Mouse (Mus musculus): Measurements from ENCODE around the gene 4933415A04Rik. TPM values are rescaled to one million over a fixed set of nuclear protein-coding genes. Genes with fewer than 3 reads are reported as not detected.

The 4933415A04Rik gene
- polyA plus RNA-seq, 1 experiment from 2014 or later, result 7.1 TPM

GRCm38 (mm10) chr11:43556538-43556937, 30.3 kb upstream of the 4933415A04Rik start:
- no peaks in the 10 kb centered on the region for H3K27me3 ChIP-seq (ENCODE audit: insufficient read depth, poor library complexity, severe bottlenecking)
- DNase-seq (ENCODE audit: low spot score), result no peak
- peaks cover 32% of the 10 kb centered on the region for H3K36me3 ChIP-seq
- 78% methylated on average over 11 of the region's 11 CpGs for WGBS
- peaks cover 55% of the 10 kb centered on the region for H3K4me1 ChIP-seq
- no peak overlapping the region for H3K4me3 ChIP-seq
- H3K9me3 ChIP-seq, result no peaks in the 10 kb centered on the region
- no peak overlapping the region for H3K27ac ChIP-seq

GRCm38 (mm10) chr11:43559515-43560292, 27.1 kb upstream of the 4933415A04Rik start:
- H3K9me3 ChIP-seq, result no peaks in the 10 kb centered on the region
- WGBS, result 9% methylated on average over 6 of the region's 6 CpGs
- H3K4me1 ChIP-seq, result peaks cover 58% of the 10 kb centered on the region
- H3K36me3 ChIP-seq, result peaks cover 50% of the 10 kb centered on the region
- H3K27ac ChIP-seq, result peak overlapping the region; percentile 66
- no peak for DNase-seq (ENCODE audit: low spot score)
- no peaks in the 10 kb centered on the region for H3K27me3 ChIP-seq (ENCODE audit: insufficient read depth, poor library complexity, severe bottlenecking)
- H3K4me3 ChIP-seq, result no peak overlapping the region

GRCm38 (mm10) chr11:43563654-43564244, 23.1 kb upstream of the 4933415A04Rik start:
- peaks cover 85% of the 10 kb centered on the region for H3K4me1 ChIP-seq

GRCm38 (mm10) chr11:43565414-43565813, 21.4 kb upstream of the 4933415A04Rik start:
- DNase-seq (ENCODE audit: low spot score), result no peak
- peaks cover 84% of the 10 kb centered on the region for H3K4me1 ChIP-seq
- WGBS, result 40% methylated on average over 2 of the region's 2 CpGs
- no peak overlapping the region for H3K4me3 ChIP-seq
- H3K9me3 ChIP-seq, result no peaks in the 10 kb centered on the region
- H3K27me3 ChIP-seq (ENCODE audit: insufficient read depth, poor library complexity, severe bottlenecking), result no peaks in the 10 kb centered on the region
- peak overlapping the region; percentile 83 for H3K27ac ChIP-seq
- peaks cover 22% of the 10 kb centered on the region; the same call in 1 of the 2 replicates for H3K36me3 ChIP-seq

More at GRCm38 (mm10) chr11:43563654-43564244, 23.1 kb upstream of the 4933415A04Rik start:
- H3K27me3 ChIP-seq (ENCODE audit: insufficient read depth, poor library complexity, severe bottlenecking), result no peaks in the 10 kb centered on the region
- H3K4me3 ChIP-seq, result no peak overlapping the region
- WGBS, result 67% methylated on average over 10 of the region's 10 CpGs
- H3K9me3 ChIP-seq, result no peaks in the 10 kb centered on the region
- DNase-seq (ENCODE audit: low spot score), result no peak
- no peak overlapping the region for H3K27ac ChIP-seq
- peaks cover 26% of the 10 kb centered on the region for H3K36me3 ChIP-seq

GRCm38 (mm10) chr11:43565852-43566251, 21.0 kb upstream of the 4933415A04Rik start:
- Histone ChIP-seq H3K4me3 (no peak overlapping the region), H3K4me1 (peaks cover 83% of the 10 kb centered on the region)

GRCm38 (mm10) chr11:43566696-43567095, 20.1 kb upstream of the 4933415A04Rik start:
- Histone ChIP-seq H3K27ac (peak overlapping the region; percentile 83), H3K36me3 (peaks cover 20% of the 10 kb centered on the region; the same call in 1 of the 2 replicates), H3K4me1 (peaks cover 87% of the 10 kb centered on the region), H3K4me3 (no peak overlapping the region), H3K9me3 (no peaks in the 10 kb centered on the region), H3K27me3 (ENCODE audit: insufficient read depth, poor library complexity, severe bottlenecking) (no peaks in the 10 kb centered on the region)
- DNase-seq (ENCODE audit: low spot score), result no peak
- WGBS, result 37% methylated on average over 5 of the region's 5 CpGs

More at GRCm38 (mm10) chr11:43565852-43566251, 21.0 kb upstream of the 4933415A04Rik start:
- H3K9me3 ChIP-seq, result no peaks in the 10 kb centered on the region
- 10% methylated on average over 8 of the region's 8 CpGs for WGBS
- H3K36me3 ChIP-seq, result peaks cover 22% of the 10 kb centered on the region; the same call in 1 of the 2 replicates
- H3K27me3 ChIP-seq (ENCODE audit: insufficient read depth, poor library complexity, severe bottlenecking), result no peaks in the 10 kb centered on the region
- peak overlapping the region; percentile 83 for H3K27ac ChIP-seq
- no peak for DNase-seq (ENCODE audit: low spot score)

GRCm38 (mm10) chr11:43568263-43568662, 18.6 kb upstream of the 4933415A04Rik start:
- 0 out of 2 replicates have a peak overlapping the region, but pooled peaks have one; percentile 5 for H3K27ac ChIP-seq
- H3K4me3 ChIP-seq, result no peak overlapping the region
- H3K4me1 ChIP-seq, result peaks cover 86% of the 10 kb centered on the region
- no peaks in the 10 kb centered on the region for H3K27me3 ChIP-seq (ENCODE audit: insufficient read depth, poor library complexity, severe bottlenecking)
- no peaks in the 10 kb centered on the region for H3K9me3 ChIP-seq
- peaks cover 16% of the 10 kb centered on the region for H3K36me3 ChIP-seq
- DNase-seq (ENCODE audit: low spot score), result no peak
- WGBS, result 57% methylated on average over 5 of the region's 5 CpGs

- H3K4me1 ChIP-seq, result peaks cover 77% of the 10 kb centered on the region
- DNase-seq (ENCODE audit: low spot score), result no peak
- H3K27me3 ChIP-seq (ENCODE audit: insufficient read depth, poor library complexity, severe bottlenecking), result no peaks in the 10 kb centered on the region
- peak overlapping the region; percentile 76 for H3K27ac ChIP-seq
- no peak overlapping the region for H3K4me3 ChIP-seq
- H3K9me3 ChIP-seq, result no peaks in the 10 kb centered on the region
- peaks cover 20% of the 10 kb centered on the region for H3K36me3 ChIP-seq
- 77% methylated on average over 5 of the region's 5 CpGs for WGBS
Observed at GRCm38 (mm10) chr11:43569188-43569587, 17.7 kb upstream of the 4933415A04Rik start.

GRCm38 (mm10) chr11:43569595-43569994, 17.2 kb upstream of the 4933415A04Rik start:
- Histone ChIP-seq H3K9me3 (no peaks in the 10 kb centered on the region), H3K27me3 (ENCODE audit: insufficient read depth, poor library complexity, severe bottlenecking) (no peaks in the 10 kb centered on the region), H3K4me1 (peaks cover 73% of the 10 kb centered on the region), H3K27ac (peak overlapping the region; percentile 76), H3K36me3 (peaks cover 16% of the 10 kb centered on the region), H3K4me3 (no peak overlapping the region)
- DNase-seq (ENCODE audit: low spot score), result no peak
- 52% methylated on average over 11 of the region's 11 CpGs for WGBS

- 19% methylated on average over 3 of the region's 3 CpGs for WGBS
- H3K27ac ChIP-seq, result peak overlapping the region; percentile 85
- peaks cover 53% of the 10 kb centered on the region for H3K4me1 ChIP-seq
- no peaks in the 10 kb centered on the region for H3K9me3 ChIP-seq
- no peak for DNase-seq (ENCODE audit: low spot score)
- H3K27me3 ChIP-seq (ENCODE audit: insufficient read depth, poor library complexity, severe bottlenecking), result no peaks in the 10 kb centered on the region
- H3K36me3 ChIP-seq, result peaks cover 39% of the 10 kb centered on the region
- no peak overlapping the region for H3K4me3 ChIP-seq
Observed at GRCm38 (mm10) chr11:43575061-43575375, 11.8 kb upstream of the 4933415A04Rik start.

GRCm38 (mm10) chr11:43575376-43576151, 11.3 kb upstream of the 4933415A04Rik start:
- no peak for DNase-seq (ENCODE audit: low spot score)
- Histone ChIP-seq H3K36me3 (peaks cover 43% of the 10 kb centered on the region), H3K4me3 (peak overlapping the region; percentile 15; the same call in 1 of the 2 replicates), H3K4me1 (peaks cover 48% of the 10 kb centered on the region), H3K27ac (peak overlapping the region; percentile 85), H3K27me3 (ENCODE audit: insufficient read depth, poor library complexity, severe bottlenecking) (no peaks in the 10 kb centered on the region), H3K9me3 (no peaks in the 10 kb centered on the region)
- 9% methylated on average over 9 of the region's 9 CpGs for whole genome bisulfite sequencing

- DNase-seq (ENCODE audit: low spot score), result no peak
- no peak overlapping the region for H3K27ac ChIP-seq
- 54% methylated on average over 11 of the region's 11 CpGs for WGBS
- H3K36me3 ChIP-seq, result peaks cover 53% of the 10 kb centered on the region
- H3K4me1 ChIP-seq, result peaks cover 28% of the 10 kb centered on the region
- H3K4me3 ChIP-seq, result no peak overlapping the region
- H3K27me3 ChIP-seq (ENCODE audit: insufficient read depth, poor library complexity, severe bottlenecking), result no peaks in the 10 kb centered on the region
- no peaks in the 10 kb centered on the region for H3K9me3 ChIP-seq
Observed at GRCm38 (mm10) chr11:43577713-43578478, 8.9 kb upstream of the 4933415A04Rik start.

Measured in heart, embryonic 10.5 days (tissue).